Mouse (Mus musculus) activated CD4-positive, CD25-positive, alpha-beta regulatory T cell, adult 4 months (primary cell): ENCODE data around the gene Tmem216. TPM values are rescaled to one million over a fixed set of nuclear protein-coding genes. Genes with fewer than 3 reads are reported as not detected.

ENCODE experiments used
- ATAC-seq: one replicate; pipeline ENCODE4 v1.8.0; 2017
- polyA plus RNA-seq, 2 experiments: library from polyadenylated mRNA; unstranded; fragments of 100-300 nt; shearing (Covaris generic); gene quantifications; one replicate each; pipeline ENCODE4 v1.2.1; 2017

The Tmem216 gene
- polyA plus RNA-seq, 2 experiments from 2014 or later: 5.9 to 8.4 TPM

GRCm38 (mm10) chr19:10486264-10486738 lies 69.7 kb downstream of the Tmem216 start:
- no peak for ATAC-seq

Other genes with a start within 250 kb of the Tmem216 start
- gene Syt7, start 167.1 kb downstream of the Tmem216 start, polyA plus RNA-seq: under 1 TPM in 1 of 2 experiments, not detected in 1; 0.05 TPM
- gene Lrrc10b, start 98.8 kb downstream of the Tmem216 start, polyA plus RNA-seq: not detected
- gene Ppp1r32, start 73.3 kb downstream of the Tmem216 start, polyA plus RNA-seq: under 1 TPM in 1 of 2 experiments, not detected in 1; 0.41 TPM
- gene Cpsf7, start 31.0 kb downstream of the Tmem216 start, polyA plus RNA-seq: 10 to 100 TPM; 53.2 to 54.5 TPM
- gene Sdhaf2, start 30.1 kb downstream of the Tmem216 start, polyA plus RNA-seq: 10 to 100 TPM; 77.2 to 87.7 TPM
- 10 to 100 TPM; 33.9 to 39.6 TPM for gene Cyb561a3, start 20.9 kb upstream of the Tmem216 start, polyA plus RNA-seq
- gene Tmem138, start 21.1 kb upstream of the Tmem216 start, polyA plus RNA-seq: 10 to 100 TPM; 15.2 to 19.2 TPM
- gene Ddb1, start 49.1 kb upstream of the Tmem216 start, polyA plus RNA-seq: 10 to 100 TPM; 79.6 to 85.1 TPM
- 10 to 100 TPM in 1 of 2 experiments, 1 to 10 TPM in 1; 6.3 to 12.3 TPM for gene Tkfc, start 49.4 kb upstream of the Tmem216 start, polyA plus RNA-seq
- gene Vwce, start 78.0 kb upstream of the Tmem216 start, polyA plus RNA-seq: 1 to 10 TPM in 1 of 2 experiments, not detected in 1; 1.1 TPM
- gene Pga5, start 121.8 kb upstream of the Tmem216 start, polyA plus RNA-seq: not detected
- gene Vps37c, start 132.5 kb upstream of the Tmem216 start, polyA plus RNA-seq: 10 to 100 TPM; 11.1 to 13.2 TPM
- 100 to 1,000 TPM; 406 to 482 TPM for gene Cd5, start 182.8 kb upstream of the Tmem216 start, polyA plus RNA-seq